Mouse (Mus musculus) testis, adult 2 months (tissue): ENCODE measurements around the gene Cox15.

ENCODE experiments used
- CTCF ChIP-seq: fragments of 200-500 bp; IDR thresholded peaks from 2 replicates; pipeline ENCODE4 v1.5.1; 2012; ENCODE audit warnings: low read depth, mild to moderate bottlenecking, inconsistent platforms, low read length, moderate library complexity; ENCODE audit not compliant: control insufficient read depth, insufficient read depth, insufficient replicate concordance
- POLR2A ChIP-seq: fragments of 200-500 bp; IDR thresholded peaks from 2 replicates; pipeline ENCODE4 v1.6.1; 2012; ENCODE audit warnings: low read depth, mild to moderate bottlenecking, inconsistent platforms, low read length, moderate library complexity; ENCODE audit not compliant: control insufficient read depth

DNA sequence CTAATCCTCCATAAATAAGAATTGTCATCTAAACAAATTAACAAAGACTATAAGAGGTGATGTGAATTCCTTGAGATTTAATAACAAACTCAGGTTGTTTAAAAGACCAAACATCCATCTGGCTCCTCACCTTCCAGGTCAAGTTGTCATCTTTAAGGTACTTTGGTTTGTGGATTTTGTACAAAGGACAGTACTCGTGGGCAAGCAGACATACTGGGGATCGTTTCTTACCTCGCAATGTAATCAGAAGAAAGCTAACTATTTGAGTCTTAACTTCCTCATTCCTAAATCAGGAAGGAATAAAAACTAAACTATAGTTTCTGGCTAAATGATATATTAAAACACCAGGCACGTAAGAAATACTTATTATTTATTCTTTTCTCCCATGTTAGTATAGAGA lies 17.8 kb upstream of the Cox15 start:
- TF ChIP-seq CTCF (no peak), POLR2A (no peak)
